Mouse (Mus musculus): ENCODE data around the gene Ocel1. TPM values are rescaled to one million over a fixed set of nuclear protein-coding genes. Genes with fewer than 3 reads are reported as not detected.
"Not testable (repeated sequence)": the region's sequence is repeated elsewhere in the genome, so short reads cannot be mapped to it uniquely, and the experiment has no call there.

The Ocel1 gene
- polyA plus RNA-seq (2015; fragmentation: Nextera tagmentation; extraction: Ambion mirVana): 6.7 and 7.9 TPM in 2 replicates

GRCm38 (mm10) chr8:71371236-71371848, at the start of gene Ocel1:
Gene Ocel1, plus strand, starts transcription at chr8:71371298.
- WGBS: under 1% methylated on average over 68 of the region's 68 CpGs
- peak within 1 kb of the TSS; percentile 55 for H3K4me2 ChIP-seq (replicated peaks)
- ATAC-seq: peak; percentile 89

GRCm38 (mm10) chr8:71322939-71323338, 48.2 kb upstream of the Ocel1 start:
- no peaks in the 10 kb centered on the region for H3K4me1 ChIP-seq (replicated peaks)
- peaks cover 39% of the 10 kb centered on the region for H3K36me3 ChIP-seq
- H3K4me3 ChIP-seq (replicated peaks): no peak overlapping the region
- H3K27me3 ChIP-seq (replicated peaks): no peaks in the 10 kb centered on the region
- no peak overlapping the region for H3K9ac ChIP-seq
- no peak overlapping the region for H3K4me2 ChIP-seq (replicated peaks)
- whole genome bisulfite sequencing: 82% methylated on average over 3 of the region's 3 CpGs
- no peaks in the 10 kb centered on the region for H3K9me3 ChIP-seq
- H3K27ac ChIP-seq: no peak overlapping the region
- no peak for ATAC-seq

More at GRCm38 (mm10) chr8:71371236-71371848, at the start of gene Ocel1:
- Histone ChIP-seq H3K9me3 (no peaks in the 10 kb centered on the region), H3K4me3 (replicated peaks) (peak within 1 kb of the TSS; percentile 65), H3K4me1 (replicated peaks) (peaks cover 24% of the 10 kb centered on the region), H3K9ac (peak within 1 kb of the TSS; percentile 60), H3K36me3 (peaks cover 16% of the 10 kb centered on the region), H3K27ac (peak within 1 kb of the TSS; percentile 81), H3K27me3 (replicated peaks) (no peaks in the 10 kb centered on the region)

DNA sequence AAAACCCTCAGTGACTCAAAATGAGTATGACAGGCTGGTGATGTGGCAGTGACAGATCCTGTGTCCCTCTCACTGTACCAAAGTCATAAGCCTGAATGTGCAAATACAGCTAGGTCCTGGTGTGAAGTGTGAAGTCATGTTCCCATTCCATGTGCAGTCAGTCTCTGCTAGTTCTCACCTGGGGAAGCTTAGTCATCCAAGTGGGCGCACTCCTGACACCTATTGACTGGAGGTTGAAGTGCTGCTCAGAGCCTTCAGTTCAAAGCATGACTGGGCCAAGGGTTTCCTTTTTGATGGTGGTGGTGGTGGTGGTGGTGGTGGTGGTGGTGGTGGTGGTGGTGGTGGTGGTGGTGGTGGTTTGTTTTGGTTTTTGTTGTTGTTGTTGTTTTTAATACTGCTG, 46.2 kb upstream of the Ocel1 start:
- H3K4me3 ChIP-seq (replicated peaks): no peak overlapping the region
- H3K4me2 ChIP-seq (replicated peaks): no peak overlapping the region
- no peaks in the 10 kb centered on the region for H3K27me3 ChIP-seq (replicated peaks)
- peaks cover 53% of the 10 kb centered on the region for H3K36me3 ChIP-seq
- WGBS: 83% methylated on average over 1 of the region's 1 CpGs
- H3K27ac ChIP-seq: no peak overlapping the region
- H3K4me1 ChIP-seq (replicated peaks): no peaks in the 10 kb centered on the region
- no peaks in the 10 kb centered on the region for H3K9me3 ChIP-seq
- ATAC-seq: 0 out of 2 replicates have a peak, but pooled peaks have one; percentile 31
- H3K9ac ChIP-seq: no peak overlapping the region

DNA sequence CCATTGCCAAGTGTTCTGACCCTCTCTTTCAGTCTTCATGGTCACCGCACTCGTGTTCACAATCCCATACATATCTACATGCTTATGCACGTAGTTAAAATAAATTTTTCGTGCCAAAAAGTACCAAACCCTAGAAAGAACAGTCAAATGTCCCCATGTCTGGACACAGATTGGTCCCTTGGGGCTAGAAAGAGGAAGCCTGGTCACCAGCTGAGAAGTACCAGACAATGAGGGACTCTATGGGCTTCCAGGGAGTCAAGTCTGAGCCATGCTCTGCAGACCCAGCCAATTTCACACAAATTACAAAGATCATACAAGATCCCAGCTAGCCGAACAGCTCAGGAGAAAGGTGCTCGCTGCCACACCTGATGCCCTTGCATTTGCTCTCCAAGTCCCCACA, 33.3 kb upstream of the Ocel1 start:
- H3K27me3 ChIP-seq (replicated peaks); H3K4me1 ChIP-seq (replicated peaks); H3K9ac ChIP-seq; H3K27ac ChIP-seq; H3K4me3 ChIP-seq (replicated peaks); H3K9me3 ChIP-seq; ATAC-seq; H3K4me2 ChIP-seq (replicated peaks): not testable (repeated sequence)
- peaks cover 13% of the 10 kb centered on the region for H3K36me3 ChIP-seq
- 92% methylated on average over 6 of the region's 6 CpGs for WGBS

DNA sequence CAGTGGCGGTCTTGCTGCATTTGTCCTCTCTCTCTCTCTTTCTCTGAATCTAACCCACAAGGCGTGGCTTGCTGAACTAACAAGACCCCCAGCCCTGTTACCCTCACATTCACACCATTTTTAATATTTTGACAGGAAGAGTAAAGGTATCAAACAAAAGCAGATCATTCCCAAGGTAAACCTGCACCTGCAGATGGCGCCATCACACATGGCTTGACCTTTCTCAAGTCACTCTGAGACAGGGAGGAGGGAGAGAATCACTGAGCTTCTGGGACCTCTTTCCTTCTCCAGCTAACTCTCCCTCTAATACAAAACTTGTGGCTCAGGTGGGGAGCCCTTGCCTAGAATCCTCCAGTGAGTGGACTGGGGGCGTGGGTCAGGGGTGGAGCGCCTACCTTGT, 30.5 kb upstream of the Ocel1 start:
- Histone ChIP-seq H3K9ac (no peak overlapping the region), H3K36me3 (peaks cover 15% of the 10 kb centered on the region; the same call in 1 of the 2 replicates), H3K27me3 (replicated peaks) (no peaks in the 10 kb centered on the region), H3K9me3 (no peaks in the 10 kb centered on the region), H3K4me3 (replicated peaks) (no peak overlapping the region), H3K27ac (no peak overlapping the region), H3K4me2 (replicated peaks) (no peak overlapping the region), H3K4me1 (replicated peaks) (no peaks in the 10 kb centered on the region)
- ATAC-seq: no peak
- WGBS: 78% methylated on average over 5 of the region's 5 CpGs

DNA sequence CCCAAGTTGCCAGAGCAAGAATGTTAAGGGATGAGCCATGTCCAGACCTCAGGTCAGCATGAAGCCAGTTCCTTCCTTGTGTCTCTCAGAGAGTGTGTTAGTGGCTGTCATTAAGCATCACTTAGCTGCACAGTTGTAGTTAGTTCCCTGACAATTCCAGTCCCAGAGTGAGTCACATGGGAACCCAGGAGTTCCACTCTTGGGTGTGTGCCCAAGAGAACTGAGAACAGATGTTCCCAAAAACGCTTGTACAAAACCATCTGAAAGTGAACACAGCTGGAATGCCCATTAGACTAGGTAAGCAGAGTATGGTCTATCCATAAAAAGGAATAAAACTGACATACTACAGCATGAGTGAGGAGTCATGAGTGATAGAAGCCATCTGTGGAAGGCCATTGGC, 24.5 kb upstream of the Ocel1 start:
- Histone ChIP-seq H3K4me2 (replicated peaks) (no peak overlapping the region), H3K9me3 (no peaks in the 10 kb centered on the region), H3K9ac (no peak overlapping the region), H3K27me3 (replicated peaks) (no peaks in the 10 kb centered on the region), H3K27ac (no peak overlapping the region), H3K4me1 (replicated peaks) (no peaks in the 10 kb centered on the region), H3K4me3 (replicated peaks) (no peak overlapping the region), H3K36me3 (peaks cover 45% of the 10 kb centered on the region)
- 79% methylated on average over 1 of the region's 1 CpGs for WGBS
- ATAC-seq: no peak

DNA sequence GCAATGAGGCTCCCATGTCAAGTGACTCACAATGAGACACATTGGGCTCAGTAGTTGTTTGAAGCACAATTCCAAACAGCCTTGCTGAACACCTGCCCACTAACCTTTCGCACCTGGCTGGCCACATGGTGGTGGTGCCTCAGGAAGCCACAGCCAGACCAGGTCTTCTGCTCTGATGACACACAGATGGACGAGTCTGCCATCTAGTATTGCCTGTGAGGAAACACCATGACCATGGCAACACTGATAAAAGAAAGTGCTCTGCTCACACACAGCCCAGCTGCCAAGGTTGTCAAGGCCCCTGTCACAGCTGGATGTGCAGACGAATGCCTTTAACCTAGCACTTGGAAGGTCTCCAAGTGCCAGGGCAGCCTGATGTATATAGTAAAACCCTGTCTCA, 20.0 kb upstream of the Ocel1 start:
- no peaks in the 10 kb centered on the region for H3K4me1 ChIP-seq (replicated peaks)
- no peak overlapping the region for H3K9ac ChIP-seq
- WGBS: 64% methylated on average over 3 of the region's 3 CpGs
- no peak for ATAC-seq
- peaks cover 61% of the 10 kb centered on the region for H3K36me3 ChIP-seq
- no peak overlapping the region for H3K4me3 ChIP-seq (replicated peaks)
- H3K9me3 ChIP-seq: no peaks in the 10 kb centered on the region
- H3K27ac ChIP-seq: no peak overlapping the region
- no peak overlapping the region for H3K4me2 ChIP-seq (replicated peaks)
- no peaks in the 10 kb centered on the region for H3K27me3 ChIP-seq (replicated peaks)

- Histone ChIP-seq H3K36me3 (peaks cover 60% of the 10 kb centered on the region), H3K27ac (no peak overlapping the region), H3K9me3 (no peaks in the 10 kb centered on the region), H3K4me3 (replicated peaks) (no peak overlapping the region), H3K9ac (no peak overlapping the region), H3K27me3 (replicated peaks) (no peaks in the 10 kb centered on the region), H3K4me2 (replicated peaks) (no peak overlapping the region), H3K4me1 (replicated peaks) (no peaks in the 10 kb centered on the region)
- 88% methylated on average over 1 of the region's 1 CpGs for WGBS
- no peak for ATAC-seq
Observed at GRCm38 (mm10) chr8:71351520-71351919, 19.6 kb upstream of the Ocel1 start.

GRCm38 (mm10) chr8:71358026-71358425, 13.1 kb upstream of the Ocel1 start:
- H3K27ac ChIP-seq: no peak overlapping the region
- no peaks in the 10 kb centered on the region for H3K27me3 ChIP-seq (replicated peaks)
- H3K9me3 ChIP-seq: no peaks in the 10 kb centered on the region
- WGBS: 90% methylated on average over 3 of the region's 3 CpGs
- no peak overlapping the region for H3K4me3 ChIP-seq (replicated peaks)
- peaks cover 35% of the 10 kb centered on the region for H3K36me3 ChIP-seq
- no peak for ATAC-seq
- no peak overlapping the region for H3K4me2 ChIP-seq (replicated peaks)
- no peaks in the 10 kb centered on the region for H3K4me1 ChIP-seq (replicated peaks)
- H3K9ac ChIP-seq: no peak overlapping the region

DNA sequence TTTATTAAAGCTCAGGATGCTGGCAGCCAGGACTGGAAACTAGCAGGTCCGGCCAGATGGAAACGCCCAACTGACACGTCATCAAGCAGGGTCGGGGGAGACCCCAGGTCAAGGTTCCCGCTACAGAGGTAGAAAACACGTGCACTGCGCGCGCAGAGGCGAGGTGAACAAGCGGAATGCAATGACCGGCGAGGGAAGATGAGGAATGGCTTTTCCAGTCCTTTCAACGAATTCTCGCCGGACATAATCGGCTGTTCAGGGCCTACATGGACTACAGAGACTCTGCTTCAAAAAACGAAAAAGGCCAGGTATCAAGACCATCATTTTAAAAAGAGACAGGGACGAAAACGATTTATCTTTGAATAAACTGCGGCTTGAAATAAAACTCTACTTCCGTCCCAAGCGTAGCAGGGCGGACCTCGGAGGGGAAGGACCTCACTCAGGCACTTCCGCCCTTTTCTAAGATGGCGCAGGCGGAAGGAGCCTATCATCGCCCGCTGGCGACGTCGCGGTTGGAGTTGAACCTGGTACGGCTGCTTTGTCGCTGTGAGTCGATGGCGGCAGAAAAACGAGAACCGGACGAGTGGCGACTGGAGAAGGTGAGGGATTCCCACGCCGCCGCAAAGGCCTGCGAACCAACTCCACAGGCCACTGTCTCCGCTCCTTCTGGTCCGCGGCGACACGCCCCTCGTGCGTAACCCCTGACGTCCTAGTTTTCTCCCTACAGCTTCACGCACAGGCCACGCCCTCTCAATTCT, 4.1 kb upstream of the Ocel1 start, which contains the start of gene Use1:
Gene Use1, plus strand, starts transcription at position 78 of the 758 bp plus-strand sequence.
- Histone ChIP-seq H3K9ac (peak within 1 kb of the TSS; percentile 74), H3K27me3 (replicated peaks) (no peaks in the 10 kb centered on the region), H3K27ac (peak within 1 kb of the TSS; percentile 89), H3K9me3 (no peaks in the 10 kb centered on the region), H3K4me3 (replicated peaks) (peak within 1 kb of the TSS; percentile 70), H3K36me3 (peaks cover 5% of the 10 kb centered on the region; the same call in 1 of the 2 replicates), H3K4me1 (replicated peaks) (peaks cover 11% of the 10 kb centered on the region; the same call in 1 of the 2 replicates), H3K4me2 (replicated peaks) (peak within 1 kb of the TSS; percentile 88)
- peak; percentile 84 for ATAC-seq
- under 1% methylated on average over 56 of the region's 56 CpGs for WGBS

DNA sequence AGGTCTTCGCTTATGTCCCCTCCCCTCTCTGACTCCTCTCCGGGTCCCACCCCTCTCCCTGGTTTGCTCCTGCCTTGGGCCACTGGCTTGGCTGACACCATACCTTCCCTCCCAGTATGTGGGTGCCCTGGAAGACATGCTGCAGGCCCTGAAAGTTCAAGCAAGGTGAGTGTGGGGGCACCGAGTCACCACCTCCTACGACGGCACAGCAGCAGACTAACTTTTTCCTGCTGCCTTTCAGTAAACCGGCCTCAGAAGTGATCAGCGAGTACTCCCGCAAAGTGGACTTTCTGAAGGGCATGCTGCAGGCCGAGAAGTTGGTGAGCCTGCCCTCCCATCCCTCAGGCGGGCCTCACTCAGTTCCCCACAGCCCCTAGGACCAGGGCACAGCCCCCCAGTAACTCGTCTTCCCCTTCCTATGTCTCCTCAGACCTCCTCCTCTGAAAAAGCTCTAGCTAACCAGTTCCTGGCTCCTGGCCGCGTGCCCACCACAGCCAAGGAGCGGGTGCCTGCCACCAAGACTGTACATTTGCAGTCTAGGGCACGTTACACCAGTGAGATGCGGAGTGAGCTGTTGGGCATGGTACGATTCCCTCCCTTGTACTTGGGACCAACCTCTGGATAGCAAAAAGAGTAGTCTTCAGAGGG, 3.4 kb upstream of the Ocel1 start:
- Histone ChIP-seq H3K4me2 (replicated peaks) (peak overlapping the region; percentile 88), H3K9me3 (no peaks in the 10 kb centered on the region), H3K27me3 (replicated peaks) (no peaks in the 10 kb centered on the region), H3K9ac (peak overlapping the region; percentile 74), H3K4me1 (replicated peaks) (peaks cover 11% of the 10 kb centered on the region; the same call in 1 of the 2 replicates), H3K4me3 (replicated peaks) (peak overlapping the region; percentile 70), H3K27ac (peak overlapping the region; percentile 89), H3K36me3 (peaks cover 5% of the 10 kb centered on the region; the same call in 1 of the 2 replicates)
- 37% methylated on average over 17 of the region's 17 CpGs for WGBS
- no peak for ATAC-seq

GRCm38 (mm10) chr8:71368366-71368765, 2.7 kb upstream of the Ocel1 start:
- no peak overlapping the region for H3K27ac ChIP-seq
- H3K9me3 ChIP-seq: no peaks in the 10 kb centered on the region
- no peak overlapping the region for H3K9ac ChIP-seq
- H3K36me3 ChIP-seq: peaks cover 5% of the 10 kb centered on the region; the same call in 1 of the 2 replicates
- ATAC-seq: no peak
- H3K4me2 ChIP-seq (replicated peaks): no peak overlapping the region
- H3K4me1 ChIP-seq (replicated peaks): peaks cover 11% of the 10 kb centered on the region; the same call in 1 of the 2 replicates
- no peaks in the 10 kb centered on the region for H3K27me3 ChIP-seq (replicated peaks)
- H3K4me3 ChIP-seq (replicated peaks): no peak overlapping the region

Measured in intestine, embryonic 15.5 days (tissue).